Comparison of ENCODE assay signal across 25 mouse cellular contexts in genomic region chr12:116949726-116950125, GRCm38 (mm10).
"Had no signal": no experiment of that assay in that cellular context is flagged by ENCODE, and none has a peak within 500 bp of the region (broad histone marks: within the 10 kb centered on the region; RNA-seq: fewer than 3 reads in every experiment).

No protein-coding gene starts in this region.

- DNase-seq: gastrocnemius, postnatal 14 days; gastrocnemius, postnatal 36 days; heart, adult 18-20 months; heart, postnatal 10 days; heart, postnatal 4 days; kidney, adult 2 months; kidney, adult 9 months; kidney, postnatal 14 days; kidney, postnatal 36 days; layer of hippocampus, adult 9-11 months; layer of hippocampus, postnatal 36 days; liver; liver, embryonic 13.5 days had no signal

- H3K4me3 ChIP-seq: heart, embryonic 10.5 days; heart, embryonic 12.5 days; hindbrain, embryonic 10.5 days; hindbrain, embryonic 12.5 days; intestine, embryonic 15.5 days; kidney, embryonic 15.5 days; left cerebral cortex, adult 2 months; limb, embryonic 10.5 days; limb, embryonic 12.5 days; liver, embryonic 13.5 days; liver, embryonic 15.5 days had no signal

- H3K27ac ChIP-seq: heart, embryonic 10.5 days; hindbrain, embryonic 10.5 days; hindbrain, embryonic 12.5 days; hindbrain, embryonic 14.5 days; intestine, embryonic 15.5 days; kidney, embryonic 15.5 days; kidney, postnatal 0 days; limb, embryonic 10.5 days; limb, embryonic 12.5 days; liver, embryonic 13.5 days; liver, embryonic 15.5 days had no signal
